ENCODE assay signal across 8 mouse cellular contexts in the genomic region with DNA sequence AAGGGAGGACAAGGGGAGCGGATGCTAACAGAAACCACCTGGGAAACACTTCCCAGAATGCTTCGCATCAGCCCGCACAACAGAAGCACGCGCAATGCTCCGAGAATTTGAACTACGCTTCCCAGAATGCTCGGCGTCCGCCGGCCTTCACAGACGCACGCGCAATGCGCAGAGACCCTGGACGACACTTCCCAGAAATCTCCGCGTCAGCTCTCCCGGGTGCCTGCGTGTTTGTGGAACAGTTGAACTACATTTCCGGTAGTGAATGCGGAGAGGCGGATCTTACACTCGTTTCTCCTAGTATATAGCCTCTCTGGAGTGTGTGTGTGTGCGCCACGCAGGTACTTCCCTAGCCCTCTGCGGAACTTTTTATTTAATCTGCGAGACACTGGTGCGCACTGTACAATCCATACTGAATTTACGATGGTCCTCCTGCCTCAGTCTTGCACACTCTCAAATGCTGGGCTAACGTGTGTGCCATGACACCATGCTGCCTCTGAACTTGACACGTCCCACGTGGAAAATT. TPM values are rescaled to one million over a fixed set of nuclear protein-coding genes. Genes with fewer than 3 reads are reported as not detected.
DNase-seq lines count a peak whose midpoint lies in the region; ATAC-seq lines count a peak whose summit lies in the region.

TSS of gene Zfp94 (minus strand) at position 100 of the 526 bp plus-strand sequence.

- WGBS in forebrain, embryonic 14.5 days, result under 1% methylated on average over 33 of the region's 33 CpGs
- WGBS in neural tube, embryonic 15.5 days, result under 1% methylated on average over 33 of the region's 33 CpGs

- peak within 1 kb of the TSS; percentile 71 for H3K4me2 ChIP-seq in forebrain, embryonic 14.5 days (ENCODE audit: low read length)
- H3K4me2 ChIP-seq in neural tube, embryonic 15.5 days, result peak within 1 kb of the TSS; percentile 80

- peaks cover 4% of the 10 kb centered on the region; the same call in 1 of the 2 replicates for H3K4me1 ChIP-seq in forebrain, embryonic 14.5 days (ENCODE audit: control insufficient read depth, insufficient read depth, low read length)
- H3K4me1 ChIP-seq in neural tube, embryonic 15.5 days, result peaks cover 9% of the 10 kb centered on the region

- H3K27me3 ChIP-seq in forebrain, embryonic 14.5 days (replicated peaks; ENCODE audit: control insufficient read depth, insufficient read depth, low read length), result 0 out of 2 replicates have a peak, but pooled peaks cover 2% of the 10 kb centered on the region
- peaks cover 10% of the 10 kb centered on the region; the same call in 1 of the 2 replicates for H3K27me3 ChIP-seq in neural tube, embryonic 15.5 days (replicated peaks)

- DNase-seq in ES-CJ7 (ENCODE audit: low read depth, low spot score), result peak; percentile 97
- DNase-seq in cerebellum, adult 11 months, result peak; percentile 93
- DNase-seq in forebrain, embryonic 14.5 days (ENCODE audit: low spot score), result peak; percentile 99
- peak; percentile 92 to 94 for DNase-seq in heart, postnatal 14 days
- DNase-seq in layer of hippocampus, adult 11-12 months (ENCODE audit: low spot score), result peak; percentile 97
- peak; percentile 97 for DNase-seq in lung, adult 18-20 months
- DNase-seq in testis, postnatal 14 days (ENCODE audit: low spot score), result peak; percentile 94

- intact Hi-C loops in heart, postnatal 14 days (cut with DNase I), result loop anchor here (5.0 to 10.0 kb wide), 2 partner anchors 86 to 182 kb away; partner anchors contain the start of gene Zfp235

- peak within 1 kb of the TSS; percentile 86 for H3K9ac ChIP-seq in forebrain, embryonic 14.5 days (ENCODE audit: low read length)
- peak within 1 kb of the TSS; percentile 76 for H3K9ac ChIP-seq in neural tube, embryonic 15.5 days (replicated peaks)

- no peaks in the 10 kb centered on the region for H3K9me3 ChIP-seq in forebrain, embryonic 14.5 days (replicated peaks; ENCODE audit: control insufficient read depth, low read length)
- no peaks in the 10 kb centered on the region for H3K9me3 ChIP-seq in neural tube, embryonic 15.5 days (replicated peaks)

- H3K27ac ChIP-seq in forebrain, embryonic 14.5 days (ENCODE audit: low read depth, low read length), result peak within 1 kb of the TSS; percentile 76; the same call in 1 of the 2 replicates
- peak within 1 kb of the TSS; percentile 86 for H3K27ac ChIP-seq in neural tube, embryonic 15.5 days (replicated peaks)

- peaks cover 11% of the 10 kb centered on the region for H3K36me3 ChIP-seq in forebrain, embryonic 14.5 days (ENCODE audit: control insufficient read depth, insufficient read depth, low read length)
- H3K36me3 ChIP-seq in neural tube, embryonic 15.5 days, result peaks cover 14% of the 10 kb centered on the region

- peak within 1 kb of the TSS; percentile 60 for H3K4me3 ChIP-seq in forebrain, embryonic 14.5 days (ENCODE audit: low read depth, low read length)
- H3K4me3 ChIP-seq in neural tube, embryonic 15.5 days (replicated peaks), result peak within 1 kb of the TSS; percentile 61

- ATAC-seq in forebrain, embryonic 14.5 days, result peak; percentile 97
- ATAC-seq in neural tube, embryonic 15.5 days (ENCODE audit: low FRiP score), result peak; percentile 95

RNA-seq across cellular contexts. Expression of gene Zfp94, which starts in this region (rescaled TPM):
- 20.5 and 21.6 TPM in 2 replicates for polyA plus RNA-seq in forebrain, embryonic 14.5 days (2014; fragmentation: Nextera tagmentation; extraction: Ambion mirVana)
- 1 to 10 TPM; 1.7 to 2.1 TPM for total RNA-seq in heart, postnatal 14 days (2021)
- 20.0 and 20.2 TPM in 2 replicates for polyA plus RNA-seq in neural tube, embryonic 15.5 days (2015; fragmentation: Nextera tagmentation; extraction: Ambion mirVana)

Comparison
In these comparisons a context has a peak if more than half of its experiments do, and no peak if none do; other contexts are left out.
1. Peak in every context shown above with its lines: DNase-seq, ATAC-seq, H3K4me3 ChIP-seq and H3K27ac ChIP-seq.